Mouse (Mus musculus) stomach, embryonic 16.5 days (tissue): ENCODE measurements at regions not wholly inside any gene's neighbourhood (a gene's known extent, or its start where the extent isn't known, plus 50 kb on each side); places are given as distances from the start of the nearest gene placed in this dataset.

Experiments used
- ATAC-seq: fragments of 200-750 bp; cut with Nextera tagmentation; 2 replicates; pipeline ENCODE4 v1.8.0; 2017; ENCODE audit warnings: moderate number of reproducible peaks, moderate TSS enrichment; ENCODE audit not compliant: insufficient read depth, low FRiP score
- H3K27ac ChIP-seq: fragments of 300-500 bp; sonication (generic); 2 replicates; pipeline ENCODE4 v1.5.1; 2014; ENCODE audit warnings: low read length
- H3K27me3 ChIP-seq: fragments of 300-500 bp; sonication (generic); 2 replicates; pipeline ENCODE4 v1.6.1; 2014; ENCODE audit warnings: low read length, control low read depth, mixed read lengths; ENCODE audit not compliant: control insufficient read depth, insufficient read depth
- H3K36me3 ChIP-seq: fragments of 300-500 bp; sonication (generic); 2 replicates; pipeline ENCODE4 v1.6.1; 2014; ENCODE audit warnings: low read length; ENCODE audit not compliant: control insufficient read depth, insufficient read depth
- H3K4me1 ChIP-seq: fragments of 300-500 bp; sonication (generic); 2 replicates; pipeline ENCODE4 v1.6.1; 2014; ENCODE audit warnings: low read length, control low read depth, mixed read lengths; ENCODE audit not compliant: control insufficient read depth, insufficient read depth
- H3K4me2 ChIP-seq: fragments of 300-500 bp; sonication (generic); 2 replicates; pipeline ENCODE4 v1.6.1; 2014; ENCODE audit warnings: low read depth, low read length, mixed read lengths
- H3K4me3 ChIP-seq: fragments of 300-500 bp; sonication (generic); replicated peaks from 2 replicates; pipeline ENCODE4 v1.5.1; 2014; ENCODE audit warnings: mild to moderate bottlenecking, low read length
- H3K9ac ChIP-seq: fragments of 300-500 bp; sonication (generic); 2 replicates; pipeline ENCODE4 v1.6.1; 2014; ENCODE audit warnings: low read length
- H3K9me3 ChIP-seq: fragments of 300-500 bp; sonication (generic); replicated peaks from 2 replicates; pipeline ENCODE4 v1.6.1; 2016; ENCODE audit warnings: low read length, control low read depth; ENCODE audit not compliant: control insufficient read depth
- WGBS: fragments of 180-500 bp; shearing (Covaris S2); extraction: QIAGEN DNeasy Blood & Tissue Kit; methylation state at CpG from one replicate; pipeline ENCODE4 v1.1.7; 2014; 5-methylcytosine and 5-hydroxymethylcytosine counted together

DNA sequence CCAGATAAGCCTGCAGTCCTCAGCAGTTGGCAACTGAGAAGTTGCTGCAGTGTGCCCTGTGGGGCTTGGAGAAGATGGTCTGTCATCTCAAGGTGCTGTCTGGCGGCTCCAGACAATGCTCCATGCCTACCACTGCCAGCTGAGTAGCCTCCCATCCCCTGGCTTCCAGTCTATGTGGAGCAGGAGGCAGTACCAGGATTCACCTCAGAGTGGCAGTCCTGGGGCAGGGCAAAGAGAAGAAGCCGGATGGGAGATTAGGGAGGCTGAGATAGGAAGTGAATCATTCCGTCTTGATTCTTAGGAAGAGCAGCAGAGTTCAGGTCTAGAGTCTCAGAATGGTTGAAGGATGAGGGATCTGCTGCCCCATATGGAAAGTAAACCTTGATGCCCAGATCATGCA is 198.1 kb upstream of the H2al1a start:
- H3K4me3 ChIP-seq: no peak overlapping the region
- no peaks in the 10 kb centered on the region for H3K36me3 ChIP-seq
- ATAC-seq: no peak
- H3K9me3 ChIP-seq: no peaks in the 10 kb centered on the region
- H3K27ac ChIP-seq: no peak overlapping the region
- peaks cover 11% of the 10 kb centered on the region; the same call in 1 of the 2 replicates for H3K27me3 ChIP-seq
- H3K4me1 ChIP-seq: no peaks in the 10 kb centered on the region
- H3K4me2 ChIP-seq: no peak overlapping the region
- 38% methylated on average over 3 of the region's 3 CpGs for WGBS
- H3K9ac ChIP-seq: no peak overlapping the region

DNA sequence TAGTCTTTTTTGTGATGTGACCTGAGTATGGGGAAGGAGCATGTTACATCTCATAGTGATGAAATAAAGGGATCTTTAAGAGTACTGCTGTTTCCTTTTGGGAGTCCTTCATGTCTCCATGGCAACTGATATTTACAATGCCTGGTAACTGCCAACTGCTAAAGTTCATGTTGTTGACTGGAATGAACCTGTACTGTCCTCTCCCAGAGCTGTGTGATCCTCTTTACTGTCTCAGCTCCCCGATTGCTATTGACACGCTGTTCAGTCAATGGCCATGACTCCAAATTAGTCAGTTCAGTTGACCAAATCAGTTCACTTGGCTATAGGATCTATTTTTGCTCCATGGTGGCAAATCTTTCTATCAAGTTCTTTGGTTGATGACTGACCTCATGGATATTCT is 167.8 kb upstream of the H2al1a start:
- H3K9ac ChIP-seq: no peak overlapping the region
- no peak overlapping the region for H3K4me3 ChIP-seq
- no peaks in the 10 kb centered on the region for H3K27me3 ChIP-seq
- ATAC-seq: no peak
- H3K4me2 ChIP-seq: no peak overlapping the region
- no peaks in the 10 kb centered on the region for H3K36me3 ChIP-seq
- WGBS: 87% methylated on average over 2 of the region's 2 CpGs
- no peak overlapping the region for H3K27ac ChIP-seq
- H3K9me3 ChIP-seq: no peaks in the 10 kb centered on the region
- no peaks in the 10 kb centered on the region for H3K4me1 ChIP-seq

DNA sequence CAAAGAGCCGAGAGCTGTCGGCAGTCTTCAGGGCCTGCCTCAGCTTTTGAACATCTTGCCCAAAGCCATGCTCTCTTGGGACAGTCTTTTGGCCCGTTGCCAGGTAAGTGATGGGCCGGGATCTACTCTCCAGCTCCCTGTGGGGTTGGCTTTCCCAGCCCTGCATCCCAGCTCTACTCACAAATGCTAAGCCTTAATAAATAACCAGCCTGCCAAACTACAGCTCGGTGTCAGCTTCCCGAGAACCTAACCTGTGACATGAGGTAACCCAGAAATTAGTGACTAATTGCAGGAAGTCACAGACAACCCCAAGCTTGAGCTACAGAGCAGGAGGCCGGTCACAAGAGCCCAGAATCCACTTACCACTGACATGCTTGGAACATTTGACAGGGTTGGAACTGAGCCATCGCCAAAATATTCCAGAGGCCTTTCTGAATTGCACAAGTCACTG is 159.1 kb upstream of the H2al1a start:
- WGBS: 43% methylated on average over 8 of the region's 8 CpGs
- no peak for ATAC-seq
- H3K9ac ChIP-seq: no peak overlapping the region

DNA sequence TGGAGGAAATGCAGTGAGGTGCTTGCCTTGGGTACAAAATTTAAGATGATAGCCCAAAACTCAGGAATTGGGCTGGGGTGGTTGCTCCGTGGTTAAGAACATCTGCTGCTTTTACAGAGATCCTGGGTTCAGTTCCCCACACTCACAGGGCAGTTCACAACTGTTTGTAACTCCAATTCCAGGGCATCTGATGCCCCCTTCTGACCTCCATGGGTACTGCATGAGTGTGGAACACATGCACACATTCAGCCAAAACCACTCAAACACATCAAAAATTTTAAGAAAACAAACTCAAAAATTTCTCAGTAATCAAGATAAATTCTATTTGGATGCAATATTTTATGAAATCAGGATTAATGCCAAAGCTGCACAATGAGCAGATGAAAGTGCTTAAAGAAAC is 157.8 kb upstream of the H2al1a start:
- ATAC-seq: no peak
- H3K4me1 ChIP-seq: 0 out of 2 replicates have a peak, but pooled peaks cover 3% of the 10 kb centered on the region
- no peak overlapping the region for H3K27ac ChIP-seq
- H3K4me2 ChIP-seq: no peak overlapping the region
- no peak overlapping the region for H3K4me3 ChIP-seq
- WGBS: 56% methylated on average over 1 of the region's 1 CpGs
- no peaks in the 10 kb centered on the region for H3K36me3 ChIP-seq
- H3K9me3 ChIP-seq: no peaks in the 10 kb centered on the region
- no peak overlapping the region for H3K9ac ChIP-seq
- H3K27me3 ChIP-seq: no peaks in the 10 kb centered on the region; the same call in 1 of the 2 replicates

More for the DNA sequence above, 159.1 kb upstream of the H2al1a start:
- Histone ChIP-seq H3K36me3 (no peaks in the 10 kb centered on the region), H3K27me3 (no peaks in the 10 kb centered on the region; the same call in 1 of the 2 replicates), H3K9me3 (no peaks in the 10 kb centered on the region), H3K4me2 (no peak overlapping the region), H3K27ac (no peak overlapping the region), H3K4me3 (no peak overlapping the region), H3K4me1 (0 out of 2 replicates have a peak, but pooled peaks cover 3% of the 10 kb centered on the region)

DNA sequence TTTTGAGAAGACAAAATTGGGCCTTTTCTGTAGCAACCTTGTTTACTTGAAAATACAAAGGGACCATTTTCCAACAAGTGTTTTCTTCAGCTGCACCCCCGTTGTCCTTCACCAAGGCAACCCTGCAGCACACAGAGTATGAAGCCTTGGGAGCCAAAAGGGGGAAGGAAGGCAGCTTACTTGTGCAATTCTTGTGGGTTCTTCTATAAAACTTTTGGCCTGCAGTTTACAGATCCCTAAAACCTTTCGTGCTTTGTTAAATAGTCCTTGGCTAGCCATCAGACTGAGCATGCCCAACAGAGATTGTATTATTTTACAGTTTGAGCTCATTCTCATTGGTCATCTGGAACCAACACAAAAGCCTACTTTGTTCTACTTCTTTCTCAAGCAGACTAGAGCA is 140.6 kb upstream of the H2al1a start:
- Histone ChIP-seq H3K36me3 (no peaks in the 10 kb centered on the region), H3K4me3 (no peak overlapping the region), H3K9me3 (no peaks in the 10 kb centered on the region), H3K27ac (no peak overlapping the region), H3K9ac (no peak overlapping the region), H3K27me3 (peaks cover 4% of the 10 kb centered on the region; the same call in 1 of the 2 replicates), H3K4me1 (no peaks in the 10 kb centered on the region), H3K4me2 (no peak overlapping the region)
- ATAC-seq: no peak
- 70% methylated on average over 2 of the region's 2 CpGs for whole genome bisulfite sequencing

DNA sequence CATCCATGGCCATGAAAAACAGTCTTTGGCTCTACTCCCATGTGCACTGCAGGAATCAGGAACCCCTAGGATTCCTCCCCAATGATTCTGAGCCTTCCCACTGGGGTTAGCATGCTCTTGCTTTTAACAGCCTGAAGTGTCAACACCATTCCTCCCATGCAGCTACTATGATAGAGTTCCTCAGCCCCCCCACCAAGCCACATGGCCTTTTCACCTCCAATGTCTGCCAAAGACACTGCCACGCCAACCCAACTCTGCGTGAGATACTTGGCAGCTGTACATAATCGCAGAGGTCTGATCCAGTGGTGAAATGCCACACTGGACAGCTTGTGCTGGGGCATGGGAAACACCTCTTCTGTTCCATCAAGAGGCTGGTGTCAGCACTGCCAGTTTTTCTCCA is 128.6 kb upstream of the H2al1a start:
- no peak overlapping the region for H3K4me2 ChIP-seq
- peaks cover 4% of the 10 kb centered on the region; the same call in 1 of the 2 replicates for H3K27me3 ChIP-seq
- no peaks in the 10 kb centered on the region for H3K9me3 ChIP-seq
- no peak overlapping the region for H3K4me3 ChIP-seq
- H3K9ac ChIP-seq: no peak overlapping the region
- 83% methylated on average over 3 of the region's 3 CpGs for WGBS
- H3K27ac ChIP-seq: no peak overlapping the region
- no peaks in the 10 kb centered on the region for H3K4me1 ChIP-seq
- H3K36me3 ChIP-seq: no peaks in the 10 kb centered on the region
- ATAC-seq: no peak

DNA sequence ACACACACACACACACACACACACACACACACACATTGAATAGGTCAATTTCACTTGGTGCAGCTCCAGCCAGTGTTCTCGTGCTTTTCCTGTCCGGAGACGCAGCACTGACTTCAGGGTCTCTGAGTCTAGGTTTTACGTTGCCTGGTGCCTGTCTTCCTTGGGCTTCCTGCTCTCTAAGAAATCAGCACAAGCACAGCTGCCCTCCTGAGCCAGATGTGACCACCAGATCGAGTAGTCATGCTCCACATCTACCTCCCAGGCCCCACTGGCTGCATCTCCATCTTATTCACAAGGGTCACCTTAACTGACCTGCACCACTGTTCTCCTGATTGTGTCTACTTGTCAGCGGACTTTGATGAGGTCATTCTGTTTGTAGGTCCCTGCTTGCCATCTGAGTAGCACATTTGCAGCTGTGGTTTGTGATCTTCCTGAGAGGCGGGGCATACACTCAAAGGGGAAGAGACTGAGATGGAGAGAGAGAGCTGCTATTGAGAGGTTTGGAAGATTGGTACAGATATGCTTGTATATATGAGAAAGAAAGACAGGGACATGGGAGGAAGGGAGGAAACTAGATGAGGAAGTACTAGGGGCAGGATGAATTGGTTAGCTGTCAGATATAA is 118.8 kb upstream of the H2al1a start:
- no peak for ATAC-seq
- H3K36me3 ChIP-seq: no peaks in the 10 kb centered on the region
- 52% methylated on average over 7 of the region's 7 CpGs for WGBS
- H3K27me3 ChIP-seq: peaks cover 4% of the 10 kb centered on the region; the same call in 1 of the 2 replicates
- H3K4me2 ChIP-seq: no peak overlapping the region
- H3K4me1 ChIP-seq: no peaks in the 10 kb centered on the region
- H3K9ac ChIP-seq: no peak overlapping the region
- H3K9me3 ChIP-seq: no peaks in the 10 kb centered on the region
- no peak overlapping the region for H3K4me3 ChIP-seq
- H3K27ac ChIP-seq: no peak overlapping the region

DNA sequence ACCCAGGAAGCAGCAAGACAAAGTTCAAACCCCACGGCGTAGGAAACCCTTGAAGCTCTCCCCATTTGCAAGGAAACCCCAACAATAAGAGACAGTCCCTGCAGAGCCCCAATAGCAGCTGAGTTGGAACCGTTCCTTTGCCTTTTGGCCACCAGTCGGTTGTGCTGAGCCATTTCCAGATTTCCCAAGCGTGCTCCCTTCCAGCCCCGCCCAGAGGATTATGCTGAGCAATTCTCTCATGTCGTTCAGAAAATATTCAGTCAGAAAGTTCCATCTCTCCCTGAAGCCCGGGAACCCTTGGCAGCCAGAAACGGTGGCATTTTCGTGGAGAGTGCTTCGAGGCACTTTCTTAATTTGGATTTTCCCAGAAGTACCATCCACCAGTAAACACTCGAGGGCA is 117.2 kb upstream of the H2al1a start:
- WGBS: 70% methylated on average over 12 of the region's 12 CpGs
- no peaks in the 10 kb centered on the region for H3K9me3 ChIP-seq
- H3K36me3 ChIP-seq: no peaks in the 10 kb centered on the region
- no peaks in the 10 kb centered on the region for H3K4me1 ChIP-seq
- H3K4me2 ChIP-seq: no peak overlapping the region
- H3K27ac ChIP-seq: no peak overlapping the region
- ATAC-seq: no peak
- H3K9ac ChIP-seq: no peak overlapping the region
- no peak overlapping the region for H3K4me3 ChIP-seq
- H3K27me3 ChIP-seq: peaks cover 4% of the 10 kb centered on the region

DNA sequence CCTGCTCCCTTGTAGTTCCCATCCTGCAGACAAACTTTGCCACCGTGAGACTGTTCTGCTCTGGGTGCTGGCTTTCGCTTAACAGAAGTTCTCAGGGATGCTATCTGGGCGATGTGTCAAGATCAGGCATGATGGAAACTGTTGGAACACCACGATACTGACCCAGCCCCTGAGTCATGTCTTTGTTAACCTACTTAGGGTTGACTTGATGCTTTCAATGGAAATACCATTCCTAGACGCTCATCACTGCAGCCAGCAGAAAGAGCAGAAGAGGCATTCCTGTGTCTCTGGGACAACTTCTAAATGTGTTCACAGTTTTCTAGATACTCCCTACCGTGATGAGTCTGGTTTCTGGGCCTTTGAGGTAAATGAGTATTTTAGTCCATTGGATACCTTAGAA is 108.2 kb upstream of the H2al1a start:
- Histone ChIP-seq H3K27me3 (no peaks in the 10 kb centered on the region; the same call in 1 of the 2 replicates), H3K4me1 (no peaks in the 10 kb centered on the region), H3K9me3 (no peaks in the 10 kb centered on the region), H3K36me3 (no peaks in the 10 kb centered on the region), H3K9ac (no peak overlapping the region), H3K27ac (no peak overlapping the region), H3K4me2 (no peak overlapping the region), H3K4me3 (no peak overlapping the region)
- no peak for ATAC-seq
- 85% methylated on average over 6 of the region's 6 CpGs for WGBS
